Mouse (Mus musculus): ENCODE measurements at regions not wholly inside any gene's neighbourhood (a gene's known extent, or its start where the extent isn't known, plus 50 kb on each side); places are given as distances from the start of the nearest gene placed in this dataset.

GRCm38 (mm10) chr10:120547164-120547563, 70.9 kb upstream of the Hmga2 start:
- DNase-seq: no peak

GRCm38 (mm10) chr10:120541618-120542017, 65.3 kb upstream of the Hmga2 start:
- no peak for DNase-seq

- no peak for DNase-seq
Observed at GRCm38 (mm10) chr10:120538561-120538960, 62.3 kb upstream of the Hmga2 start.

- DNase-seq: no peak
Observed at GRCm38 (mm10) chr10:120528406-120528805, 52.1 kb upstream of the Hmga2 start.

GRCm38 (mm10) chr10:120527951-120528350, 51.7 kb upstream of the Hmga2 start:
- no peak for DNase-seq

GRCm38 (mm10) chr10:120526991-120527390, 50.7 kb upstream of the Hmga2 start:
- no peak for DNase-seq
